Mouse (Mus musculus) thymus, adult 2 months (tissue): ENCODE data around the gene Ankrd63. TPM values are rescaled to one million over a fixed set of nuclear protein-coding genes. Genes with fewer than 3 reads are reported as not detected.

Experiments
- DNase-seq: peaks from one replicate; pipeline ENCODE4 v3.0.0; 2021
- H3K27ac ChIP-seq: fragments of 200-500 bp; 2 replicates; pipeline ENCODE4 v1.5.1; 2012; ENCODE audit warnings: low read length, control low read depth; ENCODE audit not compliant: control insufficient read depth, insufficient read depth
- H3K27me3 ChIP-seq: fragments of 200-500 bp; 2 replicates; pipeline ENCODE4 v1.6.1; 2012; ENCODE audit warnings: mild to moderate bottlenecking, low read length, moderate library complexity, mixed read lengths; ENCODE audit not compliant: control insufficient read depth, insufficient read depth
- H3K36me3 ChIP-seq: fragments of 200-500 bp; 2 replicates; pipeline ENCODE4 v1.6.1; 2012; ENCODE audit warnings: mild to moderate bottlenecking, low read length, moderate library complexity; ENCODE audit not compliant: control insufficient read depth, insufficient read depth
- H3K4me1 ChIP-seq: fragments of 200-500 bp; replicated peaks from 2 replicates; pipeline ENCODE4 v1.6.1; 2012; ENCODE audit warnings: low read length; ENCODE audit not compliant: control insufficient read depth, insufficient read depth
- H3K4me3 ChIP-seq: fragments of 200-500 bp; 2 replicates; pipeline ENCODE4 v1.5.1; 2012; ENCODE audit warnings: mild to moderate bottlenecking, low read length, control low read depth, moderate library complexity; ENCODE audit not compliant: control insufficient read depth, insufficient read depth
- CTCF ChIP-seq: fragments of 200-500 bp; IDR thresholded peaks from 2 replicates; pipeline ENCODE4 v1.5.1; 2012; ENCODE audit warnings: mild to moderate bottlenecking, control low read depth, low read length, moderate library complexity, borderline replicate concordance; ENCODE audit not compliant: control insufficient read depth, poor library complexity, insufficient read depth; ENCODE audit errors: extremely low read depth
- POLR2A ChIP-seq: fragments of 200-500 bp; IDR thresholded peaks from 2 replicates; pipeline ENCODE4 v1.6.1; 2012; ENCODE audit warnings: mild to moderate bottlenecking, low read length, control low read depth, moderate library complexity; ENCODE audit not compliant: control insufficient read depth, poor library complexity, insufficient read depth; ENCODE audit errors: extremely low read depth
- WGBS: fragments of 180-500 bp; shearing (Covaris S2); methylation state at CpG from one replicate; pipeline ENCODE4 v1.1.7; 2018; 5-methylcytosine and 5-hydroxymethylcytosine counted together
- polyA plus RNA-seq: library from polyadenylated mRNA; depleted of rRNA; stranded (reverse); fragments of >200 nt; gene quantifications from 2 replicates; pipeline ENCODE4 v1.2.3, GENCODE M21; 2012

Ankrd63 gene
- polyA plus RNA-seq, 1 experiment: 0.27 TPM

GRCm38 (mm10) chr2:118727911-118728310 is 24.1 kb upstream of the Ankrd63 start:
- Histone ChIP-seq H3K36me3 (no peaks in the 10 kb centered on the region), H3K4me3 (peak overlapping the region; percentile 89), H3K27ac (peak overlapping the region; percentile 63; the same call in 1 of the 2 replicates), H3K4me1 (peaks cover 42% of the 10 kb centered on the region), H3K27me3 (no peaks in the 10 kb centered on the region)
- no peak for TF ChIP-seq POLR2A
- no peak for TF ChIP-seq CTCF
- no peak for DNase-seq
- WGBS: 5% methylated on average over 9 of the region's 9 CpGs

DNA sequence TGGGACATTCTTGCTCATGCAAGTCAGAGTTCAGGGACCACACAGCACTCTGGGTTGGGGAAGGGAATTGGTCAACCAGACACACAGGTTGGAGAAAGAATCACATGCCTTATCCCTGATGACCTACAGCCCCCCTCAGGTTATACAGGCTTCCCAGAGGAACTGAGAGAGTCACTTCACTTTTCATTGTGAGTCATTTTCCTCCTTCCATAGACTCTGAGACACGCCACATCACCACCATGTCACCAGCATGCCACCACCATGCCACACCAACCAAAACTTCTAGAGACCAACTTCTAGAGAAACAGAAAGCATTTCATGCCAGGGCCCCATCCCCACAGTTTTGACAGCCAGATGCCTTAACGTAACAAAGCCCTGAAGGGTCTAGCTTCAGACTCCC is 23.1 kb upstream of the Ankrd63 start:
- no peaks in the 10 kb centered on the region for H3K36me3 ChIP-seq
- WGBS: 93% methylated on average over 2 of the region's 2 CpGs
- DNase-seq: no peak
- H3K27me3 ChIP-seq: no peaks in the 10 kb centered on the region
- H3K4me3 ChIP-seq: no peak overlapping the region
- no peak overlapping the region for H3K27ac ChIP-seq
- TF ChIP-seq CTCF: no peak
- H3K4me1 ChIP-seq: peaks cover 42% of the 10 kb centered on the region

GRCm38 (mm10) chr2:118725511-118725910 is 21.7 kb upstream of the Ankrd63 start:
- H3K36me3 ChIP-seq: no peaks in the 10 kb centered on the region
- TF ChIP-seq CTCF: no peak
- TF ChIP-seq POLR2A: no peak
- H3K27ac ChIP-seq: no peak overlapping the region
- H3K4me1 ChIP-seq: peaks cover 37% of the 10 kb centered on the region
- DNase-seq: no peak
- no peaks in the 10 kb centered on the region for H3K27me3 ChIP-seq
- WGBS: 96% methylated on average over 4 of the region's 4 CpGs
- no peak overlapping the region for H3K4me3 ChIP-seq

DNA sequence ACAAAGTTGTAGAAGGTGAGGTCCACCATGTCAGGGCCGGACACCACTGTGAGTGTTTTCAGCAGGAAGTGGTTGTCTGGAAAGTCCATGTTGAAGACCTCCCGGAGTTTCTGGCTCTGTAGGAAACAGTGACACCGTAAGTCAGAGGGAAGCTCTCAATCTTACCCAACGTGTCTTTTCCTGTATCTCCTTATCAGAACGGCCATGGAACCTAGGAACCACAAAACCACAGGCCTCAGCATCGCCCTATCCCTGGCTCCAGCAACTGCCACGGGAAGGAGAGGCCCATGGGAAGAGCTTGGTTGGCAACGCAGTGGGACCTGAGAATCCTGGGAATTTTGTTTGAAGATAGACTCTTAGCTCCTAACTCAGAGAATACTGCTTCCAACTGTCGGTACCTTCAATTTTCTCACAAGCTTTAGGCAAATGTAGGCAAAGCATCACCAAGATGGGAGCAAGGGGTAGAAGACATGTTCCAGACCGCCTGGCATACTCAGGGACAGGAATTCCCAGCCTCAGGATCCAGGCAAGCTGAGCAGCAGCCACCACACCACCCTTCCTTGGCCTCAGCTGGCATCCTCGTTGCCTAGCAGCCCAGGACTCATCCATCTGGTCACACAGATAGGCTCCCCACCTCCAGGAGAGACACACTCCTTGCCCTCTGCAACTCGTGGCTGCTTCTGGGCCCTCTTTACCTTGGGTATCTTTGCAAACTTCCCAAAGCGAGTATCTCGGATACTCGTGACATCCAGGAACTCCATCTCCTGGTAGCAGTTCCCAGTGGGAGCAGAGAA is 20.1 kb upstream of the Ankrd63 start:
- H3K36me3 ChIP-seq: peaks cover 5% of the 10 kb centered on the region
- H3K27me3 ChIP-seq: no peaks in the 10 kb centered on the region
- no peak for DNase-seq
- WGBS: 74% methylated on average over 15 of the region's 15 CpGs
- H3K27ac ChIP-seq: no peak overlapping the region
- H3K4me1 ChIP-seq: peaks cover 23% of the 10 kb centered on the region
- TF ChIP-seq POLR2A: no peak
- no peak for TF ChIP-seq CTCF
- H3K4me3 ChIP-seq: no peak overlapping the region

GRCm38 (mm10) chr2:118716677-118717076 is 12.9 kb upstream of the Ankrd63 start:
- Histone ChIP-seq H3K36me3 (peaks cover 19% of the 10 kb centered on the region), H3K4me1 (peaks cover 2% of the 10 kb centered on the region; the same call in 1 of the 2 replicates), H3K27ac (no peak overlapping the region), H3K4me3 (no peak overlapping the region), H3K27me3 (no peaks in the 10 kb centered on the region)
- WGBS: 98% methylated on average over 5 of the region's 5 CpGs
- DNase-seq: no peak
- TF ChIP-seq CTCF (no peak), POLR2A (no peak)

DNA sequence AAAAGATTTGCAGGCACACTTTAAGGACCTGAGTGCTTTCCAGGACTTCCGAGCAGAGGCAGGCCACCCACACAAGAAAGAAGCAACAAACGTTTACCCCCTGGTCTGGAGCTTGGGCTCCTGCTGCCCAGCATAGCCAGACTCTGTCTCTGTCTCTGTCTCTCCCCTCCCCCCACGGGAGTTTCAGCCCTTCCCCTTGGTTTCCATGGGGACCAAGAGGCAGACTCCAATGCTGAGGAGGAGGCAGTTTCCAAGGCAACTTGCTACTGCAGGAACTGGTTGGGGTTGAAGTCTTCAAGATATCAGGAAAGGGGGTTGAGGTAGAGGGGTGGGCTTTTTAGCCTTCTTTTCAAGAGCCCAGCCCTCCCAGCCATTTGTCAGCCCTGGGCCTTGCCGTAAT is 10.5 kb upstream of the Ankrd63 start:
- DNase-seq: no peak
- Histone ChIP-seq H3K4me1 (peaks cover 14% of the 10 kb centered on the region), H3K27me3 (no peaks in the 10 kb centered on the region), H3K27ac (no peak overlapping the region), H3K4me3 (no peak overlapping the region), H3K36me3 (peaks cover 17% of the 10 kb centered on the region)
- 80% methylated on average over 4 of the region's 4 CpGs for WGBS
- TF ChIP-seq POLR2A (no peak), CTCF (no peak)
